Mouse (Mus musculus): ENCODE measurements at regions not wholly inside any gene's neighbourhood (a gene's known extent, or its start where the extent isn't known, plus 50 kb on each side); places are given as distances from the start of the nearest gene placed in this dataset.
A peak's percentile ranks its signal among the peaks of the same experiment; 100 is the strongest.

GRCm38 (mm10) chr15:40068051-40068450 lies 66.1 kb upstream of the 9330182O14Rik start:
- Histone ChIP-seq H3K4me2 (ENCODE audit: low read depth, low read length) (no peak overlapping the region), H3K27me3 (ENCODE audit: control insufficient read depth, insufficient read depth, low read length) (no peaks in the 10 kb centered on the region), H3K9me3 (replicated peaks; ENCODE audit: control insufficient read depth, low read length) (no peaks in the 10 kb centered on the region), H3K4me3 (ENCODE audit: low read depth, low read length) (no peak overlapping the region), H3K9ac (replicated peaks; ENCODE audit: low read depth, low read length) (no peak overlapping the region), H3K4me1 (ENCODE audit: control insufficient read depth, insufficient read depth) (no peaks in the 10 kb centered on the region), H3K36me3 (replicated peaks; ENCODE audit: control insufficient read depth, insufficient read depth, low read length) (no peaks in the 10 kb centered on the region), H3K27ac (ENCODE audit: low read depth) (no peak overlapping the region)
- WGBS, result 87% methylated on average over 2 of the region's 2 CpGs
- DNase-seq (ENCODE audit: low spot score) (no peak), ATAC-seq (ENCODE audit: insufficient read depth, low read depth) (no peak)
- TF ChIP-seq CTCF (IDR thresholded peaks at IDR 0.05; ENCODE audit: low read depth) (no peak), EP300 (IDR thresholded peaks at IDR 0.05; ENCODE audit: low read depth) (no peak)

GRCm38 (mm10) chr15:40075334-40075893 lies 58.8 kb upstream of the 9330182O14Rik start:
- H3K27ac ChIP-seq (ENCODE audit: low read depth), result no peak overlapping the region
- 21% methylated on average over 3 of the region's 3 CpGs for WGBS

GRCm38 (mm10) chr15:40079872-40080271 lies 54.3 kb upstream of the 9330182O14Rik start:
- Histone ChIP-seq H3K4me3 (ENCODE audit: low read depth, low read length) (no peak overlapping the region), H3K4me1 (ENCODE audit: control insufficient read depth, insufficient read depth) (no peaks in the 10 kb centered on the region), H3K4me2 (ENCODE audit: low read depth, low read length) (no peak overlapping the region), H3K9me3 (replicated peaks; ENCODE audit: control insufficient read depth, low read length) (no peaks in the 10 kb centered on the region), H3K36me3 (replicated peaks; ENCODE audit: control insufficient read depth, insufficient read depth, low read length) (no peaks in the 10 kb centered on the region), H3K9ac (replicated peaks; ENCODE audit: low read depth, low read length) (no peak overlapping the region), H3K27ac (ENCODE audit: low read depth) (no peak overlapping the region), H3K27me3 (ENCODE audit: control insufficient read depth, insufficient read depth, low read length) (no peaks in the 10 kb centered on the region)
- ATAC-seq (ENCODE audit: insufficient read depth, low read depth) (no peak), DNase-seq (ENCODE audit: low spot score) (no peak)
- TF ChIP-seq CTCF (IDR thresholded peaks at IDR 0.05; ENCODE audit: low read depth) (no peak), EP300 (IDR thresholded peaks at IDR 0.05; ENCODE audit: low read depth) (no peak)
- 86% methylated on average over 6 of the region's 6 CpGs for WGBS

More at GRCm38 (mm10) chr15:40075334-40075893, 58.8 kb upstream of the 9330182O14Rik start:
- Histone ChIP-seq H3K4me3 (ENCODE audit: low read depth, low read length) (no peak overlapping the region), H3K27me3 (ENCODE audit: control insufficient read depth, insufficient read depth, low read length) (no peaks in the 10 kb centered on the region), H3K4me2 (ENCODE audit: low read depth, low read length) (no peak overlapping the region), H3K4me1 (ENCODE audit: control insufficient read depth, insufficient read depth) (no peaks in the 10 kb centered on the region), H3K9me3 (replicated peaks; ENCODE audit: control insufficient read depth, low read length) (no peaks in the 10 kb centered on the region), H3K36me3 (replicated peaks; ENCODE audit: control insufficient read depth, insufficient read depth, low read length) (no peaks in the 10 kb centered on the region), H3K9ac (replicated peaks; ENCODE audit: low read depth, low read length) (no peak overlapping the region)
- TF ChIP-seq CTCF (IDR thresholded peaks at IDR 0.05; ENCODE audit: low read depth), result no peak
- TF ChIP-seq EP300 (IDR thresholded peaks at IDR 0.05; ENCODE audit: low read depth), result no peak
- ATAC-seq (ENCODE audit: insufficient read depth, low read depth) (peak; percentile 44; the same call in 1 of the 2 replicates), DNase-seq (ENCODE audit: low spot score) (peak; percentile 15)

All from heart, postnatal 0 days (tissue).